Mouse (Mus musculus) thymus, postnatal 14 days (tissue): ENCODE measurements at regions not wholly inside any gene's neighbourhood (a gene's known extent, or its start where the extent isn't known, plus 50 kb on each side); places are given as distances from the start of the nearest gene placed in this dataset.
A peak's percentile ranks its signal among the peaks of the same experiment; 100 is the strongest.

Experiments used
- DNase-seq: peaks from one replicate; pipeline ENCODE4 v3.0.0; 2021

- DNase-seq: no peak
Observed at GRCm38 (mm10) chr14:106373451-106373850, 267.5 kb downstream of the Trim52 start.

GRCm38 (mm10) chr14:106379645-106380044 lies 273.6 kb downstream of the Trim52 start:
- DNase-seq: no peak

GRCm38 (mm10) chr14:106387671-106388070 lies 281.7 kb downstream of the Trim52 start:
- DNase-seq: no peak

- no peak for DNase-seq
Observed at GRCm38 (mm10) chr14:106390546-106390945, 284.5 kb downstream of the Trim52 start.

- no peak for DNase-seq
Observed at GRCm38 (mm10) chr14:106393978-106394377, 288.0 kb downstream of the Trim52 start.

- DNase-seq: no peak
Observed at GRCm38 (mm10) chr14:106412917-106413558, 307.0 kb downstream of the Trim52 start.

- no peak for DNase-seq
Observed at GRCm38 (mm10) chr14:106424714-106425113, 318.7 kb downstream of the Trim52 start.

- no peak for DNase-seq
Observed at GRCm38 (mm10) chr14:106428594-106428993, 322.6 kb downstream of the Trim52 start.

GRCm38 (mm10) chr14:106439282-106439681 lies 333.3 kb downstream of the Trim52 start:
- DNase-seq: peak; percentile 26

GRCm38 (mm10) chr14:106489074-106489473 lies 383.1 kb downstream of the Trim52 start:
- DNase-seq: no peak

GRCm38 (mm10) chr14:106491389-106491788 lies 385.4 kb downstream of the Trim52 start:
- no peak for DNase-seq

GRCm38 (mm10) chr14:106500344-106501135 lies 394.5 kb downstream of the Trim52 start:
- peak; percentile 7 for DNase-seq

GRCm38 (mm10) chr14:106506921-106507320 lies 400.9 kb downstream of the Trim52 start:
- no peak for DNase-seq

- no peak for DNase-seq
Observed at GRCm38 (mm10) chr14:106518552-106519358, 412.8 kb downstream of the Trim52 start.

GRCm38 (mm10) chr14:106520808-106521207 lies 414.8 kb downstream of the Trim52 start:
- DNase-seq: no peak

- DNase-seq: no peak
Observed at GRCm38 (mm10) chr14:106550150-106550549, 444.2 kb downstream of the Trim52 start.

GRCm38 (mm10) chr14:106579281-106579680 lies 473.3 kb downstream of the Trim52 start:
- no peak for DNase-seq

GRCm38 (mm10) chr14:106581886-106582285 lies 475.9 kb downstream of the Trim52 start:
- DNase-seq: no peak

- no peak for DNase-seq
Observed at GRCm38 (mm10) chr14:106593352-106593751, 487.4 kb downstream of the Trim52 start.

- DNase-seq: no peak
Observed at GRCm38 (mm10) chr14:106593980-106594379, 488.0 kb downstream of the Trim52 start.

GRCm38 (mm10) chr14:106607041-106607440 lies 501.0 kb downstream of the Trim52 start:
- no peak for DNase-seq

GRCm38 (mm10) chr14:106608341-106608927 lies 502.4 kb downstream of the Trim52 start:
- no peak for DNase-seq
